Mouse (Mus musculus) liver, adult 2 months (tissue): ENCODE measurements around the gene Olfr790. TPM values are rescaled to one million over a fixed set of nuclear protein-coding genes. Genes with fewer than 3 reads are reported as not detected.

Source experiments
- DNase-seq: peaks from one replicate; pipeline ENCODE4 v3.0.0-alpha.2; 2011; ENCODE audit warnings: low read depth, low spot score; ENCODE audit errors: extremely low read depth
- H3K27ac ChIP-seq: fragments of 200-500 bp; replicated peaks from 2 replicates; pipeline ENCODE4 v1.5.1; 2012; ENCODE audit warnings: low read depth, mild to moderate bottlenecking, control low read depth, inconsistent platforms, low read length; ENCODE audit not compliant: insufficient read depth
- H3K27me3 ChIP-seq: fragments of 200-500 bp; 2 replicates; pipeline ENCODE4 v1.6.1; 2012; ENCODE audit warnings: mild to moderate bottlenecking, moderate library complexity, low read length, inconsistent platforms; ENCODE audit not compliant: control insufficient read depth, insufficient read depth
- H3K36me3 ChIP-seq: fragments of 200-500 bp; 2 replicates; pipeline ENCODE4 v1.6.1; 2012; ENCODE audit warnings: low read length, inconsistent platforms; ENCODE audit not compliant: control insufficient read depth, insufficient read depth
- H3K4me1 ChIP-seq: fragments of 200-500 bp; 2 replicates; pipeline ENCODE4 v1.6.1; 2011; ENCODE audit warnings: low read length; ENCODE audit not compliant: control insufficient read depth, insufficient read depth
- H3K4me3 ChIP-seq: fragments of 200-500 bp; 2 replicates; pipeline ENCODE4 v1.5.1; 2011; ENCODE audit warnings: low read depth, mild to moderate bottlenecking, control low read depth, low read length, moderate library complexity; ENCODE audit not compliant: insufficient read depth
- H3K79me2 ChIP-seq: fragments of 200-500 bp; 2 replicates; pipeline ENCODE4 v1.6.1; 2012; ENCODE audit warnings: inconsistent platforms, mild to moderate bottlenecking, low read length, moderate library complexity; ENCODE audit not compliant: control insufficient read depth, insufficient read depth
- H3K9ac ChIP-seq: fragments of 200-500 bp; 2 replicates; pipeline ENCODE4 v1.6.1; 2012; ENCODE audit warnings: low read depth, mild to moderate bottlenecking, control low read depth, inconsistent platforms, low read length
- CTCF ChIP-seq: fragments of 200-500 bp; IDR thresholded peaks from 2 replicates; pipeline ENCODE4 v1.5.1; 2011; ENCODE audit warnings: low read depth, low read length, control low read depth
- POLR2A ChIP-seq: fragments of 200-500 bp; IDR thresholded peaks from 2 replicates; pipeline ENCODE4 v1.6.1; 2011; ENCODE audit warnings: low read length, control low read depth; ENCODE audit not compliant: insufficient read depth; ENCODE audit errors: extremely low read depth
- WGBS: fragments of 180-500 bp; shearing (Covaris S2); methylation state at CpG from one replicate; pipeline ENCODE4 v1.1.7; 2018; 5-methylcytosine and 5-hydroxymethylcytosine counted together
- polyA plus RNA-seq: library from polyadenylated mRNA; depleted of rRNA; stranded (reverse); fragments of >200 nt; gene quantifications from 2 replicates; pipeline ENCODE4 v1.2.3, GENCODE M21; 2012; rRNA removed
- total RNA-seq: library from RNA; depleted of rRNA; stranded (reverse); fragments of >200 nt; gene quantifications from 2 replicates; pipeline ENCODE4 v1.2.3, GENCODE M21; 2014; rRNA removed

Gene Olfr790
- total RNA-seq (not detected in 2 replicates), polyA plus RNA-seq (not detected in 2 replicates)

GRCm38 (mm10) chr10:129498192-129498591 is at the start of gene Olfr790:
TSS of gene Olfr790 (plus strand) at chr10:129498492.
- no peak within 1 kb of the TSS for H3K4me3 ChIP-seq
- TF ChIP-seq CTCF (no peak), POLR2A (no peak)
- H3K27ac ChIP-seq, result no peak within 1 kb of the TSS
- no peak within 1 kb of the TSS for H3K9ac ChIP-seq
- H3K36me3 ChIP-seq, result no peaks in the 10 kb centered on the region
- no peak for DNase-seq
- no peaks in the 10 kb centered on the region for H3K4me1 ChIP-seq
- no peaks in the 10 kb centered on the region for H3K79me2 ChIP-seq
- no peaks in the 10 kb centered on the region for H3K27me3 ChIP-seq

GRCm38 (mm10) chr10:129461562-129461961 is 36.7 kb upstream of the Olfr790 start, which contains the start of gene Olfr787:
TSS of gene Olfr787 (plus strand) at chr10:129461862.
- no peak for DNase-seq
- 67% methylated on average over 3 of the region's 3 CpGs for WGBS
- Histone ChIP-seq H3K36me3 (no peaks in the 10 kb centered on the region), H3K79me2 (no peaks in the 10 kb centered on the region), H3K4me1 (no peaks in the 10 kb centered on the region), H3K27ac (no peak within 1 kb of the TSS), H3K4me3 (no peak within 1 kb of the TSS), H3K9ac (no peak within 1 kb of the TSS), H3K27me3 (no peaks in the 10 kb centered on the region)
- TF ChIP-seq POLR2A, result no peak
- no peak for TF ChIP-seq CTCF

GRCm38 (mm10) chr10:129470698-129471097 is 27.6 kb upstream of the Olfr790 start, which contains the start of gene Olfr788:
TSS of gene Olfr788 (plus strand) at chr10:129470998.
- TF ChIP-seq CTCF, result no peak
- H3K27me3 ChIP-seq, result no peaks in the 10 kb centered on the region
- H3K4me1 ChIP-seq, result no peaks in the 10 kb centered on the region
- no peaks in the 10 kb centered on the region for H3K79me2 ChIP-seq
- no peak within 1 kb of the TSS for H3K4me3 ChIP-seq
- DNase-seq, result no peak
- no peaks in the 10 kb centered on the region for H3K36me3 ChIP-seq
- H3K9ac ChIP-seq, result no peak within 1 kb of the TSS
- H3K27ac ChIP-seq, result no peak within 1 kb of the TSS

GRCm38 (mm10) chr10:129473256-129473655 is 25.0 kb upstream of the Olfr790 start:
- Histone ChIP-seq H3K4me3 (no peak overlapping the region), H3K9ac (no peak overlapping the region), H3K4me1 (no peaks in the 10 kb centered on the region), H3K79me2 (no peaks in the 10 kb centered on the region), H3K27me3 (no peaks in the 10 kb centered on the region), H3K36me3 (no peaks in the 10 kb centered on the region), H3K27ac (no peak overlapping the region)
- DNase-seq, result no peak
- TF ChIP-seq POLR2A, result no peak
- no peak for TF ChIP-seq CTCF
- 60% methylated on average over 2 of the region's 2 CpGs for WGBS

- H3K27ac ChIP-seq, result no peak overlapping the region
- H3K27me3 ChIP-seq, result no peaks in the 10 kb centered on the region
- no peaks in the 10 kb centered on the region for H3K79me2 ChIP-seq
- no peak overlapping the region for H3K4me3 ChIP-seq
- no peaks in the 10 kb centered on the region for H3K4me1 ChIP-seq
- TF ChIP-seq CTCF (no peak), POLR2A (no peak)
- no peaks in the 10 kb centered on the region for H3K36me3 ChIP-seq
- no peak for DNase-seq
- no peak overlapping the region for H3K9ac ChIP-seq
These were observed 24.6 kb upstream of the Olfr790 start for GRCm38 (mm10) chr10:129473723-129474122.

- DNase-seq, result no peak
- TF ChIP-seq CTCF, result no peak
- no peak for TF ChIP-seq POLR2A
- Histone ChIP-seq H3K79me2 (no peaks in the 10 kb centered on the region), H3K4me3 (no peak within 1 kb of the TSS), H3K27me3 (no peaks in the 10 kb centered on the region), H3K9ac (no peak within 1 kb of the TSS), H3K4me1 (no peaks in the 10 kb centered on the region), H3K36me3 (no peaks in the 10 kb centered on the region), H3K27ac (no peak within 1 kb of the TSS)
- 38% methylated on average over 2 of the region's 2 CpGs for WGBS
These were observed 13.8 kb upstream of the Olfr790 start, which contains the start of gene Olfr789 for GRCm38 (mm10) chr10:129484452-129484851. TSS of gene Olfr789 (plus strand) at chr10:129484752.
